Mouse (Mus musculus): ENCODE data around the gene Cldn14.

Cldn14 gene

GRCm38 (mm10) chr16:93912808-93913207 is 95.8 kb downstream of the Cldn14 start:
- no peak for DNase-seq (ENCODE audit: low spot score in 2 of 2)

DNA sequence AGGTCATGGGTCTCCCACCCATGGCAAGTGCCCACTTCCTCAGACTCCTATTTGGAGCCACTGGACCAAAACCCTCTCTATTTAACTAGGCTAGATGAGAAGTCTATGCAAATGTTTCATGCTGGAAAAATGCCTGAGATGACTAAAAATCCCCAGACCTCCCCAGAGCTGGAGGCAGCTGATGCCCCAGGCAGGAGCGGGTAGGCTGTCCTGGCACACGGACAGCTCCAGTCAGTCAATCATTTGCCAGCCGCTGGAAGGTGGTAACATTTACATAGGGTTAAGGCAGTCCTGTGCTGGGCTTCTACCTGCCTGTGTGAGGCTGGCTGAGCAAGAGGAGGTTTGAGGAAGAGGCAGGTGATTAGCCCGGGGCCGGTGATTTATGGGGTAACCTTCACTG is 96.5 kb downstream of the Cldn14 start:
- DNase-seq (ENCODE audit: low spot score in 2 of 2): no peak

GRCm38 (mm10) chr16:93910735-93911665 is 97.6 kb downstream of the Cldn14 start:
- DNase-seq (ENCODE audit: low spot score in 2 of 2): no peak

DNA sequence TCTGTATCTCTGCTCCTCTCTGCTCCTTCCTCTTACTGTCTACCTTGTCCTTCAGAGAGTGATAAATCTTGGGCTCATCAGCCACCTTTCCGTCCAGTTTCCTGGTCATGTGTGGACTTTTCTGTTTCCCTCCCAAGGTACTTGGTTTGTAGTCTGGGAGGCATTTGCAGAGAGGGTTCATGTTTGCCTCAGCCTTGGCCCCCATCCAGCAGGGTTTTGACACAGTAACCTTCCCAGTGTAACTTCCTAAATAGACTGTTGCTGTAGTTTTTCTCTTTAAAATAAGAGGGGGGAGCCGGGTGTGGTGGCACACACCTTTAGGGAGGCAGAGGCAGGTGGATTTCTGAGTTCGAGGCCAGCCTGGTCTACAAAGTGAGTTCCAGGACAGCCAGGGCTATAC is 98.7 kb downstream of the Cldn14 start:
- no peak for DNase-seq (ENCODE audit: low spot score in 2 of 2)

DNA sequence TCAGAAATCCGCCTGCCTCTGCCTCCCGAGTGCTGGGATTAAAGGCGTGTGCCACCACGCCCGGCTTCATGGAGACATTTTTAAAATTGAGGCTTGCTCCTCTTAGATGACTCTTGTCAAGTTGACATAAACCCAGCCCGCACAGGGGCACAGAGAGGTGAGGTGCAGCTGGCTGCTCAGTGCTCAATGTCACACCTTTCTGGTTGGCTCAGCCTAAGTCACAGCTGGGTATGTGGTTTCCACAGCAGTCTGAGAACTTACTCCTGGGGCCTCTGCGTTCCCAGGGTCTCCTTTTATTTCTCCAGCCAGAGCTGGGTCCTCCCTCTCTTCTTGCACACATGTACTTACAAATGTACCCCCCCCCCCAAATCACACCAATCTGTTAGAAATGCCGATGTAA is 100.4 kb downstream of the Cldn14 start:
- peak; percentile 39 to 58 for DNase-seq (ENCODE audit: low spot score in 2 of 2)

- peak; percentile 53 to 73 for DNase-seq (ENCODE audit: low spot score in 2 of 2)
These were observed 100.9 kb downstream of the Cldn14 start for GRCm38 (mm10) chr16:93907761-93908160.

GRCm38 (mm10) chr16:93906156-93907014 is 102.3 kb downstream of the Cldn14 start:
- DNase-seq (ENCODE audit: low spot score in 2 of 2): peak; percentile 21 to 62

- no peak for DNase-seq (ENCODE audit: low spot score in 2 of 2)
These were observed 105.6 kb downstream of the Cldn14 start for GRCm38 (mm10) chr16:93903027-93903426.

DNA sequence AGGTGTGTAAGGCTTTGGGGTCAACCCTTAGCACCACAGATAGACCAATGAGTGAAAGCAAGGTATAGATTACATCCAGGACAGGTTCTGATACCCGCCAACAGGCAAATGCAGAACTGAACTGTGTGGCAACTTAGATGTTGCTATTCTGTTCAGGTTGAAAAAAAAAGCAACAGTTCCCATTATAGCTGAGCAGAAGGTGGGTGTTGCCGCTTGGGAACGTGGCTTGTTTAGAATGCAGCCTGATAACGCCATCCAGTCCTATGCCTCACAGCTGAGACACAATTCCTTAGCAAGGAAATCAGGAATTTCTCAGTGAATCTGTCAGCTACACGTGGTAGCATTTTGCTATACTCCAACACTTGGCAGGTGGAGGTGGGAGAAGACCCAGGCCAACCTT is 115.4 kb downstream of the Cldn14 start:
- no peak for DNase-seq (ENCODE audit: low spot score in 2 of 2)

DNA sequence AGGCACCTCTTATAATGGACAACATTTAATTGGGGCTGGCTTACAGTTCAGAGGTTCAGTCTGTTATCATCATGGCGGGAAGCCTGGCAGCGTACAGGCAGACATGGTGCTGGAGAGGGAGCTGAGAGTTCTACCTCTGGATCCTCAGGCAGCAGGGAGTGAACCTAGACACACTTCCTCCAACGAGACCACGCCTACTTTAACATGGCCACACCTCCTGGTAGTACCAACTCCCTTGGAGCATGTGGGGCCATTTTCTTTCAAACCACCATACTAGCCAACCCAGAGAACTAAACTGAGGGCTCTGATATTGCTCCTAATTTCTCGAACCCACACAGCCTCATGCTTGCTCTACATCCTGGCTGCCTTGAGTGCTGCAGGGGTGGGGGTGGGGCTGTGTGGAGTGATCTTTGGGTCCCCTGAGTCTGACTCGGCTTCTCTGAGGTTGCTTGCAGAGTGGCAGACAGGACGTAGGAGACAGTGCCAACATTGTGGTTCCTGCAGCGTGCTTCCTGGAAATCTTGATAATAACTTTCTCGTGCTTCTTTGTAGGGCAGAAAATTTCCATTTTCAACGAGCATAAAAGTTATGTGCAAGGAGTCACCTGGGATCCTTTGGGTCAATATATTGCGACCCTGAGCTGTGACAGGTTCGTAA is 117.6 kb downstream of the Cldn14 start:
- DNase-seq (ENCODE audit: low spot score in 2 of 2): no peak

GRCm38 (mm10) chr16:93888481-93888880 is 120.2 kb downstream of the Cldn14 start:
- no peak for DNase-seq (ENCODE audit: low spot score in 2 of 2)

GRCm38 (mm10) chr16:93884722-93885113 is 123.9 kb downstream of the Cldn14 start:
- no peak for DNase-seq (ENCODE audit: low spot score in 2 of 2)

GRCm38 (mm10) chr16:93884086-93884721 is 124.4 kb downstream of the Cldn14 start:
- peak; percentile 6 to 33 for DNase-seq (ENCODE audit: low spot score in 2 of 2)

DNA sequence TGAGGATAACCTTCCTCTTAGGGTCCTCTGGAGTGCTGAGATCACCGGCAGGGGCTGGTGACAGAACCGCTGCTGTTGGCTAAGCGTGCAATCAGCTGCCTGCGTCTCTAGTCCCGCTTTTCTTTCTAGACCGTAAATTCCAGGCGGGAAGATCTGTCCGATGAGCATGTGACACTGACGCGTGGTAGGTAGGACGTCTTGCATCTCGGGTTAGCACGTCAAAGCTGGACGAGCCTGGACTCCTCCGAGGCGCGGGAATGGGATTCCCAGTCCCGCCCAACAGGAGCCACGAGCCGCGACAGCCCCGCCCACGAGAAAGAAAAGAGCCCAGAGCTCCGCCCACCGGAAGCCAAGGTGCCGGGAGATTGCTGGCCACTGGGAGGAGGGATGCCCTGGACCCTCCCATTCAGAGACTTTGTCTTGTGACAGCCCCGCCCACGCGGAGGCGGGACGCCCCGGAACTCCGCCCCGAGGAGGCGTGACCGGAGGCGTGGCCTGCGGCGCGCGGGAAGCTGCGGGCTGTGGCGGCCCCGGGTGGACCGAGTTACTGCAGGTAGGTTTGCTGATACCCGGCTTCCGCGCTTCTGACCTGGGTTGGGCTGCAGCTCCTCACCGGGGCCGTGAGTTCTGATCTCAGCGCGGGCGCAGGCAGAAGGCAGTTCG is 125.1 kb downstream of the Cldn14 start, which contains the start of gene Chaf1b:
Chaf1b (plus strand) TSS at position 479 of the 663 bp plus-strand sequence.
- DNase-seq (ENCODE audit: low spot score in 2 of 2): peak; percentile 95 to 98

DNA sequence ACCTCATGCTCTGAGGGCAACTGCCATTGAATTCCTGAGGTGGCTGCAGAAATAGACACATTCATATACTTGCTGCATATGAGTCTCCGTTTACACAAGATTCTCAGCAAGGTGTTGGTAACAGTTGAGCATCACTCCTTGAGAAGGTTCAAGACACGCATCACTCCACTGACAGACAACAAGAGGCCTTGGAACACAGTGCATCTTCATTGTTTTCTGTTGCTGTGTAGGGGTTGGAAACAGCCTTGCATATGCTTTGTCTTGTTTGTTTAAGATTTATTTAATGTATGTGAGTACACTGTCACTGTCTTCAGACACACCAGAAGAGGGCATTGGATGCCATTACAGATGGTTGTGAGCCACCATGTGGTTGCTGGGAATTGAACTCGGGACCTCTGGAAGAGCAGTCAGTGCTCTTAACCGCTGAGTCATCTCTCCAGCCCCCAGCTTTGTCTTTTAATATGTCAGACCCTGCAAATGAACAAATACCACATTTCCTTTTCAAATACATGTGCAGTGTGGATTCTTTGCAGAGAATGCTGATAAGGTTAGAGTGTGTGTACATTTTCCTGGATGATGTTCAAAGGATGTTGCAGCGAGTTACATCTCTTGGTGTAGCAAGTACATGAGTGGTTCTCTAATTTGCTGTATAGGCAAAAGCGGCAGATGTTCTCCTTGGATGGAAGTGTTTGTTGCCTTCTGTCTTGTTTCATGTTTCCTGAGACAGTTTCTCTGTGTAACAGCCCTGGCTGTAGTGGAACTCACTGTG is 130.8 kb downstream of the Cldn14 start:
- DNase-seq (ENCODE audit: low spot score in 2 of 2): no peak

DNA sequence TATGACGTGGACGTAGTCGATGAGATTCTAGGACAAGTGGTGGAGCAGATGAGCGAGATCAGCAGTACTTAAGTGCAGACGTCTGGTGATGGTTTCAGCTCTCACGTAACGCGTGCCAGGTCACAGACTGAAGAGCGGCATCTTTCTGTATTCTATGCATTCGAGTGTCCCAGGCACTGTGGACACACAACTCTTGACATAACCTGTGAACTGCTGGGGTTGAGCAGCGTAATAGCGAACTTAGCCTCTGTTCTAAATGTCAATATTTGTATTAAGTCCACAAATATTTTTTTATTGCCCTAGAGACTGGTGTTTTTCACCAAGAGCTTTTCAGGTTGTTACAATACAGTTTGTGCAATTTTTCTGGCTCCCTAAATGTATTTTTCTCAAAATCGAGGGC is 133.8 kb downstream of the Cldn14 start:
- no peak for DNase-seq (ENCODE audit: low spot score in 2 of 2)

All from thymus, postnatal 10 days (tissue).